Mouse (Mus musculus) testis, postnatal 14 days (tissue): ENCODE data around the gene Olfr1316.

ENCODE experiments used
- DNase-seq: peaks from one replicate; pipeline ENCODE4 v3.0.0; 2021; ENCODE audit warnings: low spot score

Olfr1316 gene

GRCm38 (mm10) chr2:112134877-112135276, at the start of gene Olfr1316:
Olfr1316 (minus strand) TSS chr2:112134977.
- no peak for DNase-seq

GRCm38 (mm10) chr2:112153898-112154297, 19.1 kb upstream of the Olfr1316 start, which contains the start of gene Olfr1318:
Olfr1318 (plus strand) TSS chr2:112154198.
- no peak for DNase-seq

- DNase-seq: no peak
Observed at GRCm38 (mm10) chr2:112140029-112140428, 5.3 kb upstream of the Olfr1316 start, which contains the start of gene Olfr1317. Olfr1317 (plus strand) TSS chr2:112140329.

- no peak for DNase-seq
Observed at GRCm38 (mm10) chr2:112115340-112115739, 19.4 kb downstream of the Olfr1316 start, which contains the start of gene Olfr1315-ps1. Olfr1315-ps1 (minus strand) TSS chr2:112115440.

- no peak for DNase-seq
Observed at GRCm38 (mm10) chr2:112096681-112097080, 38.1 kb downstream of the Olfr1316 start, which contains the start of gene Olfr1314. Olfr1314 (minus strand) TSS chr2:112096781.

GRCm38 (mm10) chr2:112077743-112078142, 57.0 kb downstream of the Olfr1316 start, which contains the start of gene Olfr1313:
Olfr1313 (minus strand) TSS chr2:112077843.
- DNase-seq: no peak
